Comparison of ENCODE assay signal across 8 mouse cellular contexts in genomic region chr1:84581812-84582211, GRCm38 (mm10).
DNase-seq lines count a peak whose midpoint lies in the region; ATAC-seq lines count a peak whose summit lies in the region.

No protein-coding gene starts in this region.

- DNase-seq in kidney, adult 11 months = peak; percentile 21
- DNase-seq in cerebellum, adult 9-10 months = peak; percentile 66
- peak; percentile 33 to 67 for DNase-seq in frontal cortex, postnatal 10 days (ENCODE audit: low spot score in 2 of 2)
- peak; percentile 58 for DNase-seq in hindbrain, embryonic 11.5 days (ENCODE audit: low spot score)
- peak; percentile 77 to 82 for DNase-seq in left cerebral cortex, adult 18-20 months (ENCODE audit: low spot score in 2 of 2)
- DNase-seq in neural tube, embryonic 11.5 days (ENCODE audit: low spot score) = peak; percentile 48
- DNase-seq in urinary bladder, postnatal 4 days (ENCODE audit: low spot score in 2 of 2) = peak; percentile 44 to 69

- H3K4me2 ChIP-seq in kidney, embryonic 15.5 days = no peak overlapping the region
- H3K4me2 ChIP-seq in hindbrain, embryonic 11.5 days (replicated peaks; ENCODE audit: low read depth, low read length) = no peak overlapping the region
- H3K4me2 ChIP-seq in neural tube, embryonic 11.5 days (ENCODE audit: low read depth) = no peak overlapping the region

- no peaks in the 10 kb centered on the region for H3K9me3 ChIP-seq in kidney, embryonic 15.5 days (replicated peaks)
- no peaks in the 10 kb centered on the region for H3K9me3 ChIP-seq in hindbrain, embryonic 11.5 days (ENCODE audit: control insufficient read depth, low read length)
- H3K9me3 ChIP-seq in neural tube, embryonic 11.5 days (ENCODE audit: control insufficient read depth, low read length) = no peaks in the 10 kb centered on the region

- no peak overlapping the region for H3K27ac ChIP-seq in kidney, embryonic 15.5 days
- no peak overlapping the region for H3K27ac ChIP-seq in hindbrain, embryonic 11.5 days (ENCODE audit: low read depth, low read length)
- H3K27ac ChIP-seq in neural tube, embryonic 11.5 days (ENCODE audit: low read depth, low read length) = no peak overlapping the region

- no peaks in the 10 kb centered on the region for H3K36me3 ChIP-seq in kidney, embryonic 15.5 days
- H3K36me3 ChIP-seq in hindbrain, embryonic 11.5 days (ENCODE audit: control insufficient read depth, insufficient read depth, low read length) = no peaks in the 10 kb centered on the region
- no peaks in the 10 kb centered on the region for H3K36me3 ChIP-seq in neural tube, embryonic 11.5 days (ENCODE audit: control insufficient read depth, insufficient read depth, low read length)

- H3K27me3 ChIP-seq in kidney, embryonic 15.5 days = no peaks in the 10 kb centered on the region
- H3K27me3 ChIP-seq in hindbrain, embryonic 11.5 days (ENCODE audit: control insufficient read depth, insufficient read depth, low read length) = no peaks in the 10 kb centered on the region
- no peaks in the 10 kb centered on the region for H3K27me3 ChIP-seq in neural tube, embryonic 11.5 days (ENCODE audit: control insufficient read depth, insufficient read depth, low read length)

- WGBS in kidney, embryonic 15.5 days = 62% methylated on average over 2 of the region's 2 CpGs
- 49% methylated on average over 2 of the region's 2 CpGs for WGBS in hindbrain, embryonic 11.5 days
- WGBS in neural tube, embryonic 11.5 days = 57% methylated on average over 2 of the region's 2 CpGs

- H3K4me3 ChIP-seq in kidney, embryonic 15.5 days (replicated peaks) = no peak overlapping the region
- no peak overlapping the region for H3K4me3 ChIP-seq in hindbrain, embryonic 11.5 days (ENCODE audit: low read depth, low read length)
- no peak overlapping the region for H3K4me3 ChIP-seq in neural tube, embryonic 11.5 days (ENCODE audit: low read depth, low read length)

- ATAC-seq in kidney, embryonic 15.5 days (replicated peaks; ENCODE audit: low FRiP score) = no peak
- peak; percentile 36; the same call in 1 of the 2 replicates for ATAC-seq in hindbrain, embryonic 11.5 days (ENCODE audit: low FRiP score)
- peak; percentile 45; the same call in 1 of the 2 replicates for ATAC-seq in neural tube, embryonic 11.5 days (ENCODE audit: insufficient read depth, low FRiP score, low TSS enrichment)

- H3K9ac ChIP-seq in kidney, embryonic 15.5 days = no peak overlapping the region
- no peak overlapping the region for H3K9ac ChIP-seq in hindbrain, embryonic 11.5 days (ENCODE audit: low read depth, low read length)
- H3K9ac ChIP-seq in neural tube, embryonic 11.5 days (ENCODE audit: low read length) = no peak overlapping the region

- no peaks in the 10 kb centered on the region for H3K4me1 ChIP-seq in kidney, embryonic 15.5 days
- H3K4me1 ChIP-seq in hindbrain, embryonic 11.5 days (replicated peaks; ENCODE audit: control insufficient read depth, insufficient read depth, low read length) = 0 out of 2 replicates have a peak, but pooled peaks cover 2% of the 10 kb centered on the region
- H3K4me1 ChIP-seq in neural tube, embryonic 11.5 days (ENCODE audit: control insufficient read depth, insufficient read depth, low read length) = peaks cover 5% of the 10 kb centered on the region; the same call in 1 of the 2 replicates

Comparison
In these comparisons a context has a peak if more than half of its experiments do, and no peak if none do; other contexts are left out.
1. DNase-seq: peak in every context shown above with its lines; median percentile 80 in left cerebral cortex, adult 18-20 months; 66 in cerebellum, adult 9-10 months; 58 in hindbrain, embryonic 11.5 days; 56 in urinary bladder, postnatal 4 days; 50 in frontal cortex, postnatal 10 days; 48 in neural tube, embryonic 11.5 days; 21 in kidney, adult 11 months.